Mouse (Mus musculus) limb, embryonic 14.5 days (tissue): Measurements from ENCODE around the gene Zfand3. TPM values are rescaled to one million over a fixed set of nuclear protein-coding genes. Genes with fewer than 3 reads are reported as not detected.

Experiments
- ATAC-seq: fragments of 200-750 bp; cut with Nextera tagmentation; 2 replicates; pipeline ENCODE4 v1.8.0; 2017; ENCODE audit warnings: low read depth, moderate number of reproducible peaks, moderate TSS enrichment; ENCODE audit not compliant: low FRiP score
- DNase-seq: peaks from one replicate; pipeline ENCODE4 v3.0.0-alpha.2; 2015; ENCODE audit warnings: low spot score
- H3K27ac ChIP-seq: fragments of 300-500 bp; sonication (generic); replicated peaks from 2 replicates; pipeline ENCODE4 v1.5.1; 2014; ENCODE audit warnings: low read depth, mild to moderate bottlenecking, low read length, moderate library complexity, mixed read lengths
- H3K27me3 ChIP-seq: fragments of 300-500 bp; sonication (generic); 2 replicates; pipeline ENCODE4 v1.6.1; 2014; ENCODE audit warnings: low read length, mixed read lengths; ENCODE audit not compliant: control insufficient read depth, insufficient read depth
- H3K36me3 ChIP-seq: fragments of 300-500 bp; sonication (generic); 2 replicates; pipeline ENCODE4 v1.6.1; 2014; ENCODE audit warnings: mild to moderate bottlenecking, low read length, moderate library complexity, mixed read lengths; ENCODE audit not compliant: control insufficient read depth, insufficient read depth
- H3K4me1 ChIP-seq: fragments of 300-500 bp; sonication (generic); 2 replicates; pipeline ENCODE4 v1.6.1; 2014; ENCODE audit warnings: antibody characterized with exemption, low read length, mixed read lengths; ENCODE audit not compliant: control insufficient read depth, insufficient read depth
- H3K4me2 ChIP-seq: fragments of 300-500 bp; sonication (generic); replicated peaks from 2 replicates; pipeline ENCODE4 v1.6.1; 2014; ENCODE audit warnings: low read depth, mild to moderate bottlenecking, low read length, moderate library complexity; ENCODE audit not compliant: severe bottlenecking
- H3K4me3 ChIP-seq: fragments of 300-500 bp; sonication (generic); replicated peaks from 2 replicates; pipeline ENCODE4 v1.5.1; 2014; ENCODE audit warnings: low read length
- H3K9ac ChIP-seq: fragments of 300-500 bp; sonication (generic); 2 replicates; pipeline ENCODE4 v1.6.1; 2014; ENCODE audit warnings: mild to moderate bottlenecking, low read depth, low read length, moderate library complexity; ENCODE audit not compliant: severe bottlenecking
- H3K9me3 ChIP-seq: fragments of 300-500 bp; sonication (generic); 2 replicates; pipeline ENCODE4 v1.6.1; 2016; ENCODE audit warnings: low read length; ENCODE audit not compliant: control insufficient read depth
- POLR2A ChIP-seq: fragments of 200-500 bp; IDR thresholded peaks from 2 replicates; pipeline ENCODE4 v1.8.0; 2012; ENCODE audit warnings: inconsistent platforms, mild to moderate bottlenecking, moderate library complexity, borderline replicate concordance; ENCODE audit not compliant: insufficient read depth, insufficient read length; ENCODE audit errors: extremely low read depth
- WGBS: fragments of 180-500 bp; shearing (Covaris S2); extraction: QIAGEN DNeasy Blood & Tissue Kit; methylation state at CpG from one replicate; pipeline ENCODE4 v1.1.7; 2014; 5-methylcytosine and 5-hydroxymethylcytosine counted together
- polyA plus RNA-seq, 2 experiments: library from polyadenylated mRNA; depleted of rRNA in 1 of 2; stranded (reverse) in 1 of 2; unstranded in 1 of 2; fragments of >200 nt; fragmentation: Nextera tagmentation in 1 of 2; extraction: Ambion mirVana in 1 of 2; gene quantifications; 2 replicates each; pipeline versions ENCODE4 v1.2.1 to v1.2.3; 2012 to 2014

Gene Zfand3
- polyA plus RNA-seq, 2 experiments, result 43.1 to 107 TPM

- DNase-seq (no peak), ATAC-seq (no peak)
- Histone ChIP-seq H3K27ac (no peak overlapping the region), H3K9ac (no peak overlapping the region), H3K4me3 (no peak overlapping the region), H3K4me1 (peaks cover 5% of the 10 kb centered on the region; the same call in 1 of the 2 replicates), H3K36me3 (no peaks in the 10 kb centered on the region), H3K4me2 (no peak overlapping the region), H3K27me3 (no peaks in the 10 kb centered on the region), H3K9me3 (no peaks in the 10 kb centered on the region)
- WGBS, result 89% methylated on average over 5 of the region's 5 CpGs
- no peak for TF ChIP-seq POLR2A
Measured at GRCm38 (mm10) chr17:30052347-30052742, 47.8 kb downstream of the Zfand3 start.

GRCm38 (mm10) chr17:30053463-30053862 lies 48.9 kb downstream of the Zfand3 start:
- H3K9me3 ChIP-seq, result no peaks in the 10 kb centered on the region
- no peak overlapping the region for H3K9ac ChIP-seq
- no peak for ATAC-seq
- WGBS, result 83% methylated on average over 9 of the region's 9 CpGs
- H3K27me3 ChIP-seq, result no peaks in the 10 kb centered on the region
- H3K4me2 ChIP-seq, result no peak overlapping the region
- DNase-seq, result no peak
- H3K27ac ChIP-seq, result no peak overlapping the region
- no peak for TF ChIP-seq POLR2A
- no peaks in the 10 kb centered on the region for H3K36me3 ChIP-seq
- H3K4me3 ChIP-seq, result no peak overlapping the region
- H3K4me1 ChIP-seq, result no peaks in the 10 kb centered on the region; the same call in 1 of the 2 replicates

- Histone ChIP-seq H3K36me3 (no peaks in the 10 kb centered on the region), H3K4me2 (no peak overlapping the region), H3K4me1 (no peaks in the 10 kb centered on the region; the same call in 1 of the 2 replicates), H3K9me3 (no peaks in the 10 kb centered on the region), H3K27me3 (no peaks in the 10 kb centered on the region), H3K9ac (no peak overlapping the region), H3K27ac (no peak overlapping the region), H3K4me3 (no peak overlapping the region)
- ATAC-seq (no peak), DNase-seq (no peak)
- no peak for TF ChIP-seq POLR2A
- 94% methylated on average over 2 of the region's 2 CpGs for WGBS
Measured at GRCm38 (mm10) chr17:30053871-30054270, 49.3 kb downstream of the Zfand3 start.

- no peak overlapping the region for H3K4me2 ChIP-seq
- no peak overlapping the region for H3K27ac ChIP-seq
- no peaks in the 10 kb centered on the region for H3K9me3 ChIP-seq
- H3K4me1 ChIP-seq, result peaks cover 5% of the 10 kb centered on the region; the same call in 1 of the 2 replicates
- no peak overlapping the region for H3K4me3 ChIP-seq
- TF ChIP-seq POLR2A, result no peak
- H3K27me3 ChIP-seq, result no peaks in the 10 kb centered on the region
- DNase-seq (no peak), ATAC-seq (no peak)
- H3K9ac ChIP-seq, result no peak overlapping the region
- H3K36me3 ChIP-seq, result no peaks in the 10 kb centered on the region
- 91% methylated on average over 5 of the region's 5 CpGs for WGBS
Measured at GRCm38 (mm10) chr17:30056226-30056625, 51.7 kb downstream of the Zfand3 start.

GRCm38 (mm10) chr17:30058594-30058993 lies 54.1 kb downstream of the Zfand3 start:
- Histone ChIP-seq H3K4me2 (no peak overlapping the region), H3K27ac (no peak overlapping the region), H3K4me1 (peaks cover 5% of the 10 kb centered on the region; the same call in 1 of the 2 replicates), H3K9ac (no peak overlapping the region), H3K27me3 (no peaks in the 10 kb centered on the region), H3K36me3 (0 out of 2 replicates have a peak, but pooled peaks cover 3% of the 10 kb centered on the region), H3K9me3 (no peaks in the 10 kb centered on the region), H3K4me3 (no peak overlapping the region)
- TF ChIP-seq POLR2A, result no peak
- ATAC-seq (no peak), DNase-seq (no peak)
- WGBS, result 88% methylated on average over 3 of the region's 3 CpGs

- no peak overlapping the region for H3K4me2 ChIP-seq
- WGBS, result 92% methylated on average over 5 of the region's 5 CpGs
- H3K9me3 ChIP-seq, result no peaks in the 10 kb centered on the region
- no peaks in the 10 kb centered on the region for H3K27me3 ChIP-seq
- DNase-seq (no peak), ATAC-seq (no peak)
- H3K4me1 ChIP-seq, result peaks cover 5% of the 10 kb centered on the region; the same call in 1 of the 2 replicates
- H3K36me3 ChIP-seq, result 0 out of 2 replicates have a peak, but pooled peaks cover 3% of the 10 kb centered on the region
- TF ChIP-seq POLR2A, result no peak
- H3K27ac ChIP-seq, result no peak overlapping the region
- H3K9ac ChIP-seq, result no peak overlapping the region
- H3K4me3 ChIP-seq, result no peak overlapping the region
Measured at GRCm38 (mm10) chr17:30059066-30059465, 54.5 kb downstream of the Zfand3 start.
